Mouse (Mus musculus) liver, embryonic 14.5 days (tissue): Measurements from ENCODE around the gene Xrcc1. TPM values are rescaled to one million over a fixed set of nuclear protein-coding genes. Genes with fewer than 3 reads are reported as not detected.

Source experiments
- ATAC-seq: fragments of 200-750 bp; cut with Nextera tagmentation; 2 replicates; pipeline ENCODE4 v1.8.0; 2017; ENCODE audit warnings: moderate number of reproducible peaks, mild to moderate bottlenecking, moderate library complexity; ENCODE audit not compliant: insufficient read depth
- DNase-seq, 3 experiments: peaks; one replicate each; pipeline ENCODE4 v3.0.0-alpha.2; 2012 to 2013; ENCODE audit warnings: low read depth in 3 of 3, low spot score in 3 of 3
- H3K27ac ChIP-seq: fragments of 300-500 bp; sonication (generic); 2 replicates; pipeline ENCODE4 v1.5.1; 2014; ENCODE audit warnings: moderate library complexity, mild to moderate bottlenecking, control low read depth, inconsistent platforms
- H3K27me3 ChIP-seq: fragments of 300-500 bp; sonication (generic); 2 replicates; pipeline ENCODE4 v1.6.1; 2014; ENCODE audit warnings: mild to moderate bottlenecking, low read length, moderate library complexity; ENCODE audit not compliant: control insufficient read depth, insufficient read depth
- H3K36me3 ChIP-seq: fragments of 300-500 bp; sonication (generic); replicated peaks from 2 replicates; pipeline ENCODE4 v1.6.1; 2014; ENCODE audit warnings: low read depth; ENCODE audit not compliant: control insufficient read depth, insufficient read depth
- H3K4me1 ChIP-seq, 2 experiments: fragments of 200-500 bp in 1 of 2; fragments of 300-500 bp in 1 of 2; sonication (generic) in 1 of 2; replicated peaks; 2 replicates each; pipeline ENCODE4 v1.6.1; 2012 to 2014; ENCODE audit warnings: antibody characterized with exemption in 1 of 2, inconsistent platforms in 1 of 2, low read length in 1 of 2; ENCODE audit not compliant: control insufficient read depth in 2 of 2, insufficient read depth in 2 of 2
- H3K4me2 ChIP-seq: fragments of 300-500 bp; sonication (generic); 2 replicates; pipeline ENCODE4 v1.6.1; 2014; ENCODE audit warnings: low read depth, mild to moderate bottlenecking, control low read depth, moderate library complexity
- H3K4me3 ChIP-seq, 2 experiments: fragments of 200-500 bp in 1 of 2; fragments of 300-500 bp in 1 of 2; sonication (generic) in 1 of 2; 2 replicates each; pipeline ENCODE4 v1.5.1; 2012 to 2014; ENCODE audit warnings: low read depth in 2 of 2, low read length in 2 of 2, mild to moderate bottlenecking in 2 of 2, control low read depth in 1 of 2, inconsistent platforms in 1 of 2, moderate library complexity in 1 of 2; ENCODE audit not compliant: insufficient read depth in 1 of 2
- H3K9ac ChIP-seq: fragments of 300-500 bp; sonication (generic); replicated peaks from 2 replicates; pipeline ENCODE4 v1.6.1; 2014; ENCODE audit warnings: mild to moderate bottlenecking, control low read depth, moderate library complexity
- H3K9me3 ChIP-seq: fragments of 300-500 bp; sonication (generic); 2 replicates; pipeline ENCODE4 v1.6.1; 2016; ENCODE audit warnings: low read length, mixed read lengths; ENCODE audit not compliant: control insufficient read depth
- CTCF ChIP-seq: IDR thresholded peaks from 2 replicates; pipeline ENCODE4 v1.5.1; 2016; ENCODE audit warnings: antibody characterized with exemption, low read depth, control low read depth
- EP300 ChIP-seq: IDR thresholded peaks from 2 replicates; pipeline ENCODE4 v1.6.1; 2016; ENCODE audit warnings: antibody characterized with exemption, low read depth
- WGBS: fragments of 180-500 bp; shearing (Covaris S2); extraction: QIAGEN DNeasy Blood & Tissue Kit; methylation state at CpG from one replicate; pipeline ENCODE4 v1.1.7; 2014; ENCODE audit not compliant: insufficient replicate concordance; 5-methylcytosine and 5-hydroxymethylcytosine counted together
- polyA plus RNA-seq, 2 experiments: library from polyadenylated mRNA; depleted of rRNA in 1 of 2; stranded (reverse) in 1 of 2; unstranded in 1 of 2; fragments of >200 nt; fragmentation: Nextera tagmentation in 1 of 2; extraction: Ambion mirVana in 1 of 2; gene quantifications; 2 replicates each; pipeline versions ENCODE4 v1.2.1 to v1.2.3; 2012 to 2014

The Xrcc1 gene
- polyA plus RNA-seq, 2 experiments = 27.3 to 27.8 TPM

DNA sequence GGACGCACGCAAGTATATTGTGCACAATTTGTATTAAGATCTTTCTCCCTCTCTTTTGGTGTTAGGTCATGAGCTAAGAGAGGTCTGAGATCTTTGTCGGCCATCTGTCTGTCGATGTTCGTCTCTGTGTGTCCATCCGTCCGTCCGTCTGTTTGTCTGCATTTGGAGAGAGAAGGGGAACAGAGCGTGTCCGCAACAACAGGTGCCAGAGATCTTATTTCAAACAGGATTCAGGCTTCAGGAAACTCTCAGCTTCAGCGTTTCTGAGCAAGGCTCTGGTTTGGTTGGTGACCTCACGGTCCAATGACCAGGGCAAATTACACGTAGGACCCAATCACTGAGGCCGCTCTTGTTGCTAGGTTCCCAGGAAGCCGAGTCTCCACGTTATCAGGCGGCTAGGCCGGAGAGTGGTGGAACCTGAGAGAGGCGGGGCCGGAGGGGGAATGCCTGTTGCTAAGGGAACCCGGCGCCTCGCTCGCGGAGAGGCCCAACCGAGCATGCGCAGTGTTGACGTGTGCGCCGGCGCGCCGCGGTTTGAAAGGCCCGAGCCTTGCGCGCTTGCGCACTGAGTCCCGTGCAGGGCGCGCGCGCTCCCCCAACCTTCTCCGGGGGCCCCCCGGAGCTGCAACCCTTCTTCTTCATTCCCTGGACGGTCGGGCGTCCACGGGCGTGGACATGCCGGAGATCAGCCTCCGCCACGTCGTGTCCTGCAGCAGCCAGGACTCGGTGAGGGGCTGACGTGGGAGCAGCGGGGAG lies 723 bp downstream of the Xrcc1 start:
- ATAC-seq (peak; percentile 98), DNase-seq (peak; percentile 98 to 99 (median 98))
- peak overlapping the region; percentile 87 for H3K4me2 ChIP-seq
- H3K36me3 ChIP-seq = peaks cover 2% of the 10 kb centered on the region
- H3K27ac ChIP-seq = peak overlapping the region; percentile 33; the same call in 1 of the 2 replicates
- no peaks in the 10 kb centered on the region for H3K27me3 ChIP-seq
- TF ChIP-seq EP300 = no peak
- no peak for TF ChIP-seq CTCF
- H3K4me1 ChIP-seq = peaks cover 0 to 12% of the 10 kb centered on the region in 2 experiments; a peak in 3 of 4 replicates
- peak overlapping the region; percentile 92 to 93 for H3K4me3 ChIP-seq
- WGBS = 1% methylated on average over 57 of the region's 57 CpGs
- H3K9ac ChIP-seq = peak overlapping the region; percentile 89
- H3K9me3 ChIP-seq = no peaks in the 10 kb centered on the region

GRCm38 (mm10) chr7:24547534-24548036 lies 1.5 kb downstream of the Xrcc1 start:
- H3K4me1 ChIP-seq = peaks cover 0 to 12% of the 10 kb centered on the region in 2 experiments; a peak in 3 of 4 replicates
- peak overlapping the region; percentile 87 for H3K4me2 ChIP-seq
- TF ChIP-seq EP300 (no peak), CTCF (no peak)
- H3K9me3 ChIP-seq = no peaks in the 10 kb centered on the region
- ATAC-seq = no peak
- no peak for DNase-seq
- peak overlapping the region; percentile 89 for H3K9ac ChIP-seq
- 27% methylated on average over 13 of the region's 13 CpGs for WGBS
- H3K27me3 ChIP-seq = no peaks in the 10 kb centered on the region
- peak overlapping the region; percentile 33 for H3K27ac ChIP-seq
- peaks cover 2% of the 10 kb centered on the region for H3K36me3 ChIP-seq
- peak overlapping the region; percentile 92 to 93 for H3K4me3 ChIP-seq

GRCm38 (mm10) chr7:24551985-24552759 lies 6.1 kb downstream of the Xrcc1 start:
- Histone ChIP-seq H3K27me3 (no peaks in the 10 kb centered on the region), H3K27ac (no peak overlapping the region), H3K4me2 (no peak overlapping the region), H3K9ac (no peak overlapping the region), H3K36me3 (peaks cover 2% of the 10 kb centered on the region), H3K9me3 (no peaks in the 10 kb centered on the region), H3K4me3 (no peak overlapping the region), H3K4me1 (peaks cover 0 to 7% of the 10 kb centered on the region in 2 experiments; a peak in 2 of 4 replicates)
- DNase-seq = no peak
- no peak for TF ChIP-seq EP300
- TF ChIP-seq CTCF = no peak
- whole genome bisulfite sequencing = 69% methylated on average over 12 of the region's 12 CpGs
- peak; percentile 77 for ATAC-seq

DNA sequence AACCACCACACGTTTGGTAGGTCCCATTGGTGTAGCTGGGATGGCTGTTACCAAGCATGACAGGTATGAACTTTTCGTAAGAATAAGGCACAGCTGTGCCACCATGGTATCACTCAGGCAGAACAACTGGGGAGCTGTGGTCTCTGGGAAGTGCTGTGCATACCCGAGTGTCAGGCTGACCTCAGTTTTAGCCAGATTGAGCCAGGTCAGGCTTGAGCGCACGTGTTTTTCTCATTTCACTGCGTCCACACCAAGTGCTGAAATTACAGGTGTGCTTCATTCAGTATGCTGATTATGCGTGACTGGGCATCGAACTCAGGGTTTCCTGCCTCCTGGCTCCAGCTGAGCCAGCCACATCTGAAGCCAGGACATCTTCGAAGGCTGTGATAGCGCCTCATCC lies 9.7 kb downstream of the Xrcc1 start:
- Histone ChIP-seq H3K9me3 (no peaks in the 10 kb centered on the region), H3K4me3 (no peak overlapping the region), H3K4me1 (peaks cover 0 to 2% of the 10 kb centered on the region in 2 experiments; a peak in 1 of 4 replicates), H3K9ac (no peak overlapping the region), H3K36me3 (peaks cover 4% of the 10 kb centered on the region; the same call in 1 of the 2 replicates), H3K27me3 (no peaks in the 10 kb centered on the region), H3K4me2 (no peak overlapping the region), H3K27ac (no peak overlapping the region)
- TF ChIP-seq CTCF (no peak), EP300 (no peak)
- WGBS = 84% methylated on average over 10 of the region's 10 CpGs
- ATAC-seq = no peak
- DNase-seq = no peak

DNA sequence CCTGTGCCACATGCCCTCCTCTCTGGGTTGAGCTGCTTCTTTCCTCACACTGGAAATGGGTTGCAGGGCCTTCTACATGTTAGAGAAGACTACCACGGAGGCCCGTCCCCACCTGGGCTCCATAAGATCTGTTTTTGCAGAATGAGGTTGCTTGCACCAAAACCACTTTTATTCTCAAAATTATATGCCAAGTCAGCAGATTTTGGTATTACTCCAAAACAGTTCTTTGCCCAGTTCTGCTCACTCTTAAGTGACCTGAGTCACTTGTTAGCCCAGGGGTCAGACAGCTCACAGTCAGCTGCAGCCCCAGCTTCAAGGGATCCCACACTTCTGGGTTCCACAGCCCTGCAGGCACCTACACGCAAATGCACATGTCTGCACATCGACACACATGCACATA lies 15.4 kb downstream of the Xrcc1 start:
- peaks cover 7% of the 10 kb centered on the region; the same call in 1 of the 2 replicates for H3K36me3 ChIP-seq
- ATAC-seq = no peak

More for the DNA sequence above, 15.4 kb downstream of the Xrcc1 start:
- Histone ChIP-seq H3K27me3 (no peaks in the 10 kb centered on the region), H3K4me2 (no peak overlapping the region), H3K4me1 (no peaks in the 10 kb centered on the region), H3K4me3 (no peak overlapping the region), H3K9ac (no peak overlapping the region), H3K27ac (no peak overlapping the region), H3K9me3 (no peaks in the 10 kb centered on the region)
- no peak for DNase-seq
- WGBS = 81% methylated on average over 4 of the region's 4 CpGs
- TF ChIP-seq EP300 (no peak), CTCF (no peak)
